Mouse (Mus musculus) lung, postnatal 0 days (tissue): ENCODE data around the gene Insr.

Experiments
- CTCF ChIP-seq: IDR thresholded peaks from 2 replicates; pipeline ENCODE4 v1.5.1; 2016; ENCODE audit warnings: antibody characterized with exemption, mild to moderate bottlenecking
- EP300 ChIP-seq: IDR thresholded peaks from 2 replicates; pipeline ENCODE4 v1.6.1; 2016; ENCODE audit warnings: antibody characterized with exemption, mild to moderate bottlenecking, control low read depth

DNA sequence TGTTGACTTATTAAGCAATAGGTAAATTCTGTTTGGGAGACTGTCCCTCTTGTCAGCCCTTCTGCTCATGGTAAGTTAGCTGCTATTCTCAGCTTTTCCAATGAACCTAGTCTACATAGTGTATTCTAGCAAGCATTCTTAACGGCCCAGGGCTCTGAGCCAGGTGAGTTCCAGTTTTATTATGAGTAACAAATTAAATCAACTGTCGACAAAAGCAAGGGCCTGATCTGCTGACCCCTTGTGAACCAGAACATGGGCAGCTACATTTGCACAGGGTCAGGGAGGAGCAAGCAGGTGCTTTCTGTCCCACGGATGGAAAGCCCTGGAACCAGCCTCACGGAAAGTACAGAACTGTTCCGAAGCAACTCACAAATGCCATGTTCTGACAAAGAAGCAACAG is 52.0 kb downstream of the Insr start:
- TF ChIP-seq CTCF: no peak
- TF ChIP-seq EP300: no peak
